Mouse (Mus musculus) olfactory bulb, adult 2 months (tissue): ENCODE measurements around the gene Gm826. TPM values are rescaled to one million over a fixed set of nuclear protein-coding genes. Genes with fewer than 3 reads are reported as not detected.

Experiments used
- H3K27ac ChIP-seq: fragments of 200-500 bp; 2 replicates; pipeline ENCODE4 v1.5.1; 2012; ENCODE audit warnings: low read depth, low read length; ENCODE audit not compliant: insufficient read depth
- H3K4me1 ChIP-seq: fragments of 200-500 bp; 2 replicates; pipeline ENCODE4 v1.6.1; 2012; ENCODE audit warnings: low read length; ENCODE audit not compliant: control insufficient read depth, insufficient read depth
- H3K4me3 ChIP-seq: fragments of 200-500 bp; 2 replicates; pipeline ENCODE4 v1.5.1; 2012; ENCODE audit warnings: mild to moderate bottlenecking, low read depth, low read length, moderate library complexity; ENCODE audit not compliant: insufficient read depth
- CTCF ChIP-seq: fragments of 200-500 bp; IDR thresholded peaks from 2 replicates; pipeline ENCODE4 v1.5.1; 2012; ENCODE audit warnings: low read depth, mild to moderate bottlenecking, low read length, moderate library complexity; ENCODE audit not compliant: insufficient read depth
- POLR2A ChIP-seq: fragments of 200-500 bp; IDR thresholded peaks from 2 replicates; pipeline ENCODE4 v1.6.1; 2012; ENCODE audit warnings: mild to moderate bottlenecking, low read depth, low read length, moderate library complexity; ENCODE audit not compliant: insufficient read depth
- WGBS: fragments of 180-500 bp; shearing (Covaris S2); methylation state at CpG from one replicate; pipeline ENCODE4 v1.1.7; 2018; 5-methylcytosine and 5-hydroxymethylcytosine counted together
- polyA plus RNA-seq: library from polyadenylated mRNA; stranded (reverse); fragments of >200 nt; gene quantifications from 2 replicates; pipeline ENCODE4 v1.2.4, GENCODE M21; 2012; ENCODE audit warnings: low replicate concordance; ENCODE audit not compliant: missing spikeins, insufficient read depth, insufficient read length

Gm826 gene
- polyA plus RNA-seq, 1 experiment = not detected

DNA sequence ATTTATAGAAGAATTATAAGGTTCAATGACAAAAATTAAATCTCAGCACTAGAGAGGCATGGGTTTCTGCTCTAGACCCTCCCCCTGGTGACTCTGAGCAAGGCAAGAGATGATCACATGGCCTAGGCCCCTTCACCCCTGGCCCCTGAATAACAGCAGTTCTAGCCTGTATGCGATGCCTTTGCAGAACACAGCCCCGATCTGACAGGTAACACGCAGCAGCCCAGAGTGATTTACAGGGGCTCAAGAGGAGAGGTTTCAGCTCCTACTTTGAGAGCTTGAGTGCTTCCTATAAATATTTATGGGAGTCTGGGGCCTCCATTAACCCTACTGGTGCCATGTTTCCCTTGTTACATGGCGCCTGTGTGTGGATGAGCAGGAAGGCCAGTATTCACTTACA, 23.5 kb upstream of the Gm826 start:
- H3K27ac ChIP-seq = no peak overlapping the region
- no peak for TF ChIP-seq POLR2A
- no peak for TF ChIP-seq CTCF
- H3K4me1 ChIP-seq = peaks cover 6% of the 10 kb centered on the region
- WGBS = 88% methylated on average over 4 of the region's 4 CpGs
- no peak overlapping the region for H3K4me3 ChIP-seq

DNA sequence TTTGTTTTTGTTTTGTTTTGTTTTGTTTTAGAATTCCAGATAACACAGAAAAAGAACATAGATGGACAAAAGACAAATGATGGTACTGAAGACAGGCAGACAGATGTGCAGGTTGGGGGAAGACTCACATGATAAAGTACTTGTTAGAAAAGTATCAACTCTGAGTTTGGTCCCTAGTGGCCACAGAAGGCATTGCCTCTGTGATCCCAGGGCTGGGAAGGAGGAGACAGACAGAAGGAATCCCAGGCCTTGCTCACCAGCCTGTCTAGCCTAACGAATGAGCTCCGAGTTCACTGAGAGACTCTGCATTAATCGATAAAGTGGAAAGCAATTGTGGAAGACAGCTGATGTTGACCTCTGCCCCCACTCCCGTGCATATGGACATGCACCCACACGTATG, 22.2 kb upstream of the Gm826 start:
- 77% methylated on average over 5 of the region's 5 CpGs for WGBS
- TF ChIP-seq POLR2A (no peak), CTCF (no peak)
- no peak overlapping the region for H3K27ac ChIP-seq

DNA sequence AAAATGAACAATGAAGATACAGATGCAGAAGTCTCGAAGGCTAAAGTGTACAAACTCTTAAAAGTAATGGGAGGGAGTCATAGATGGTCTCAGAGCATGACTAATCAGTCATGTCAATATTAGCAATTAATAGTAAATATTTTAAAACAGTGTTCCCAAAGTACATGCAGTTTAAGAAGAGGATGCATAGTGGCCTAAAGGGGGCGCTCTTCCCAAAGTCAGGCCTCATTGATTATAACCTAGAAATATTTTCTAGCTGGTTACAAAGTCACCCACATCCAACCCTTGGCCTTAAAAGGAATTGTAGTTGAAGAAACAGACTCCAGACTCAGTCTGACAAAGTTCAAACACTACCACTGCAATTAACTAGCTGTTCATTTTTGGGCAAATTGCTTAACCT, 20.4 kb upstream of the Gm826 start:
- H3K4me1 ChIP-seq = peaks cover 6% of the 10 kb centered on the region
- TF ChIP-seq POLR2A (no peak), CTCF (no peak)
- no peak overlapping the region for H3K27ac ChIP-seq
- H3K4me3 ChIP-seq = no peak overlapping the region
- 73% methylated on average over 2 of the region's 2 CpGs for WGBS

More for the DNA sequence above, 22.2 kb upstream of the Gm826 start:
- H3K4me3 ChIP-seq = no peak overlapping the region
- H3K4me1 ChIP-seq = peaks cover 6% of the 10 kb centered on the region

DNA sequence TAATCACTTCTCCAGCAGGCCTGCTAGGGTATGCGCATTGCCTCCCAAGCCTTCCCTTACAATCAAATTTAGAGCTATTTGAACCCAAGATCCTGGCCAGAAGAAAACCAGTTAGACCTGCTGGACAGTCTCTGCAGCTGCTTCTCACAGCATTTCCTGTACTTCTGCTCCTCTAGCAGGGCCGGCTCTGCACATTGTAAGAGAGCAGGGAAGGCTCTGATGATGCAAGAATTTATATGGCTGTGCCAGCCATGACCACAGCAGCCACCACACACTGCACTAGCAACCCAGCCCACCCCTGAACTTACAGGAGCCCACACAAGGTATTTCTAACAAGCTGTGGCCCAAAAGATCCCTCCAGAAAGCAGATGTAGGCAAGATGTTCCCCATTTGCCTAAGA, 19.6 kb upstream of the Gm826 start:
- TF ChIP-seq POLR2A (no peak), CTCF (no peak)
- WGBS = 81% methylated on average over 2 of the region's 2 CpGs
- Histone ChIP-seq H3K4me1 (no peaks in the 10 kb centered on the region), H3K27ac (no peak overlapping the region), H3K4me3 (no peak overlapping the region)

DNA sequence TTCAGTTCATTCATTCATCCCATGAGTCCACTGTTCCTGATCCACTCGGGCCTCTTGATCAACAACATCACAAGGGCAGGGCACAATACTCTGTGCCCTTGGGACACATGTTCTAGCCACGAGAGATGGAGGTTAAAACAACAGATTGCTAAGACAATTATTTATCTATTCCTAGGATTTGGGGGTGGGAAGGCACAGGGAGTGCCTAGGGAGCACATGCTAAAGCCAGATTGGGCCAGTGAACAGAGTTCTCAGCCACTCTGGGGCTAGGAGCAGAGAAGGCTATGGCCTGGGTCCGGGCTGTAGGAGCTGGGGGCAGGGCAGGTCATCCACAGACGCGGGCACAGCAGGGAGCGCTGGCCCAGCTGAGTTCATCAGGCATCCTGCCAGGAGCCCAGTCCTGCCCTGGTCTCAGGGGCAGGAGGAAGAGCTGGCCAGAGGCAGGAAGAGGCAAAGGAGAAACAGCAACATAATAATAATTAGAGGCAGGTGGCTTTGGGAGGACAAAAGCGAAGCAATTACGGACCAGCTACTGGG, 17.1 kb upstream of the Gm826 start:
- no peaks in the 10 kb centered on the region for H3K4me1 ChIP-seq
- H3K27ac ChIP-seq = no peak overlapping the region
- H3K4me3 ChIP-seq = no peak overlapping the region
- TF ChIP-seq CTCF (no peak), POLR2A (no peak)
- WGBS = 52% methylated on average over 8 of the region's 8 CpGs

DNA sequence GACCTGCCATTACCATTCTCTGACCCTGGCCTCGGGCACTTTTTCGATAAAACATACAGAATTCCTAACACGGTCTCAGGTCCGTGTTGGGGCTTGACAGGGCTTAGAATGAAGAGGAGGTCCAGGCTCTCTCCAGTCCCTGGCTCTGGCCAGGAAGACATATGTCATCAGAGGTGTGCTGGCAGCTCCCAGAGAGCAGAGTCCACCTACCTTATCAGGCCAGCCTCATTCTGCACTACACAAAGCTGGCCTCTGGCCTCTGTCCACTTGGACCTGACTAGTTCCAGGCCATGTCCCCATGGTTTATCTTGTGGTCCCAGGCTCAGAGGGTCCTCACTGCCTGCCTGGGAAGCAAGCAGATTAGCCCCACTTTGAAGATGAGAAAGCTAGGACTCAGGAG, 15.6 kb upstream of the Gm826 start:
- H3K4me3 ChIP-seq = no peak overlapping the region
- 93% methylated on average over 4 of the region's 4 CpGs for WGBS
- TF ChIP-seq POLR2A (no peak), CTCF (no peak)
- no peaks in the 10 kb centered on the region for H3K4me1 ChIP-seq
- no peak overlapping the region for H3K27ac ChIP-seq

DNA sequence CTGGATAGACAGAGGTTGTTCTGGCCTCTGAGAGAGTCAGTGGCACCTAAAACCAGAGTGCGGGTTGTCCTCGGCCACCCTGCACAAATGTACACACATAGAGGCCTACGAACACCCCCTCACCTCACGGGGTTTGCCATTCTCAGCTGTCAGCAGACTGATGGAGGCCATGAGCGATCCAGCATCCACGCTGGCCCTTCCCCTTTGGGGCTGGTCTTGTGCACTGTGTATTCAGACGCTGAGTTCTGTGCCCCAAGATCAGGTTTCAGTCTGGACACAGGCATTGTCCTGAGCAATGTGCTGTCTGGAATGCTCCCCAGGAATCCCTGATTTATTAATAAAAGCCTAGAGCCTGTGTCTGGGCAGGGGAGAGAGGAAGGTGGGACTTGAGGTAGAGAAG, 14.8 kb upstream of the Gm826 start:
- no peak overlapping the region for H3K27ac ChIP-seq
- H3K4me1 ChIP-seq = no peaks in the 10 kb centered on the region
- 79% methylated on average over 7 of the region's 7 CpGs for WGBS
- no peak for TF ChIP-seq CTCF
- no peak for TF ChIP-seq POLR2A
- H3K4me3 ChIP-seq = no peak overlapping the region

DNA sequence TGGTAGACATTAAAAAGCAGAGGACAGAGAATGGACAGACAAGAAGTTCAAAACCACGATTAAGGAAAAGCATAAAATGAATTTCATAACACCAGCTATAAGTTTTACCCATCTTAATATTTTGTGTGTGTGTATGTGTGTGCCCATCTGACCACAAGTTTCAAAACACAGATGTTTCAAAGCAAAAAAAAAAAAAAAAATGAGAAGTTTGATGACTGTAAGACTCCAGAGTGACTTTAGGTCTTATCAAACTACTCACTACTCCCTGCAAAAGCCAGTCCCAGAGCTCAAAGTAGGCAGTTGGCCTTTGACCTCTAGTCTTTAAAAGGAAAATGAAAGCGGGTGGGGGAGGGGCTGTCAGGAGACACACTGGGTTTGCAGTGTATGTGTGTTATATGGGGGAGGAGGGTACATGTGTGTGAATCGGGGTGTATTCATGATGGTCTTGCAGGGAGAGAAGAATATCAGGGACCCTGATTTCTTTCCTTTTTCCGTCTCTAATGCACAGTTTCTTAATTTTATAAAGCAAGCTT, 14.2 kb upstream of the Gm826 start:
- WGBS = 80% methylated on average over 4 of the region's 4 CpGs
- no peak overlapping the region for H3K4me3 ChIP-seq
- TF ChIP-seq POLR2A (no peak), CTCF (no peak)
- H3K27ac ChIP-seq = no peak overlapping the region
- no peaks in the 10 kb centered on the region for H3K4me1 ChIP-seq

DNA sequence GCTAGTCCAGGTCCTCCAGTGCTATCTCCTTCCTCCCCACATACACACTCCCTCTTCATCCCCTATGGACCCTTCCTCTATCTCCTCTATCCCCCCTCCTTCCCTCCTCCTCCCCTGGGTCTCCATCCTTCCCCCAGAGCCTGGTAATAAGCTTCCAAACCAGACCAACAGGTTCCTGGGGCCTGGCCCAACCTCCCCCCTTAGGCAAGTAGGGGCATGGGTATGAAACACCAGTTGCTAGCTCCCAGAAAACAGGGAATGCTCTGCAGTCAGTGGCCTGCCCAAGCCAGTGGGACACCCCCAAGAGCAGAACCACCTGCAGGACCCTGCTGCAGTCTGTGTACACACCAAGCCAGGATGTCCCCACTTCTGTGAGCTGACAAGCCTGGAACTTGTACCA, 11.7 kb upstream of the Gm826 start:
- no peaks in the 10 kb centered on the region for H3K4me1 ChIP-seq
- no peak overlapping the region for H3K27ac ChIP-seq
- no peak overlapping the region for H3K4me3 ChIP-seq
- TF ChIP-seq POLR2A = no peak
- TF ChIP-seq CTCF = no peak

DNA sequence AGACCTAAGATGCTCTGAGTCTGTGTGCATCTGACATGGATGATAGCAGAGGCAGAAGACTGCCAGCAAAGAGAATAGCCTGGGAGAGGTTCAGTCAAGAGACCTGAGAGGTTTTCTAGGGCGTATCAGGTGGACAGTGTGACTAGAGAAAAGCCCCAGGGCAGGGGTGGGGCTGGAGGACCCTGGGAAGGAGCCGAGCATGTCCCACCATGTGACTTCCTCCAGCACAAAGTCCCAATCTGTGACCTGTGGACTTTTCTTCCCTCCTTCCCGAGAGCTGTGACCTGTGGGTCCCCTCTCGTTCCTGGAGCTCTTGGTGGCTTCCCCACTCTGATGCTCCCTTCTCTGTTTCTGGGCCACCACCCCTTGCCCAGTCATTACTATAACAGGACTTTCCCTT, 6.2 kb upstream of the Gm826 start:
- TF ChIP-seq POLR2A (no peak), CTCF (no peak)
- no peak overlapping the region for H3K4me3 ChIP-seq
- 80% methylated on average over 4 of the region's 4 CpGs for WGBS
- H3K4me1 ChIP-seq = no peaks in the 10 kb centered on the region
- H3K27ac ChIP-seq = no peak overlapping the region
